Mouse (Mus musculus): ENCODE results near the gene Fam129c. TPM values are rescaled to one million over a fixed set of nuclear protein-coding genes. Genes with fewer than 3 reads are reported as not detected.
A peak's percentile ranks its signal among the peaks of the same experiment; 100 is the strongest.

Gene Fam129c
- polyA plus RNA-seq, 1 experiment = 5.4 TPM

GRCm38 (mm10) chr8:71598841-71599240 is 1.4 kb downstream of the Fam129c start:
- Histone ChIP-seq H3K4me1 (ENCODE audit: control insufficient read depth, insufficient read depth, low read length) (peaks cover 7% of the 10 kb centered on the region; the same call in 1 of the 2 replicates), H3K4me3 (replicated peaks; ENCODE audit: extremely low read depth, low read depth, low read length) (no peak overlapping the region)
- no peak for DNase-seq
- WGBS = 96% methylated on average over 5 of the region's 5 CpGs
- TF ChIP-seq CTCF (IDR thresholded peaks at IDR 0.05; ENCODE audit: insufficient read depth, low read length) (no peak), POLR2A (IDR thresholded peaks at IDR 0.05; ENCODE audit: borderline replicate concordance, extremely low read depth, low read depth, low read length) (no peak)

- Histone ChIP-seq H3K4me1 (ENCODE audit: control insufficient read depth, insufficient read depth, low read length) (peaks cover 5% of the 10 kb centered on the region; the same call in 1 of the 2 replicates), H3K4me3 (replicated peaks; ENCODE audit: extremely low read depth, low read depth, low read length) (no peak overlapping the region)
- DNase-seq = no peak
- WGBS = 7% methylated on average over 65 of the region's 65 CpGs
- TF ChIP-seq CTCF (IDR thresholded peaks at IDR 0.05; ENCODE audit: insufficient read depth, low read length) = no peak
- no peak for TF ChIP-seq POLR2A (IDR thresholded peaks at IDR 0.05; ENCODE audit: borderline replicate concordance, extremely low read depth, low read depth, low read length)
These were observed 4.7 kb downstream of the Fam129c start for GRCm38 (mm10) chr8:71601939-71602665.

DNA sequence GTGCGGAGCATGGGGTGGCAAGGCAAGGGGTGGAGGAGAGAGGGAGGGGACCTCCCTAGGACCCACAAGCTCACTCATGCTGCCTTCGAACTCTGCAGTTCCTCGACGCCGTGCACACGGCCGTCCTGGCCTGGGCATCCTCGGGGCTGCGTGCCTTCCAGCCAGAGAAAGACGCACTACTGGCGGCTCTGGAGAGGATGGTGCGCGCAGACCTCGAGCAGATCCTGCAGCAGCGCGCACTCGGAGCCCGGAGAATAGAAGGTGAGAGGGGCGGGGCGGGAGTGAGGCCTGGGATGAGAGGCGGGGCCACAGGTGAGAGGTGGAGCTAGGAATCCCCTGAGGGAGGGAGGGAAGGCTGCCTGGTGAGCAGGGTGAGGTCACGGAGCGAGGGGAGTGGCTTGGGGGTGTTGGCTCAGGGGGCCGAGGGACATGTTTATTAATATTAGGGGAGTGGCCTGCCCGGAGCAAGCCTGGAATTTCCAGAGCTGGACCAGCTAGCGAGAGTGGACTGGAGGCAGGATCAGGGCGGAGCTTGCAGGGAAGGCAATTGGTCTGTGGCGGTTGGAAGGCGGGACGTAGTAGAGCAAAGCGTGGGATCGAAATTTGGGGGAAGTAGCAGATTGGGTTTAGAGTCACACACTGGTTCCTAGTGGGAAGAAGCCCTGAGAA is 5.4 kb downstream of the Fam129c start:
- peak; percentile 85 for DNase-seq
- TF ChIP-seq POLR2A (IDR thresholded peaks at IDR 0.05; ENCODE audit: borderline replicate concordance, extremely low read depth, low read depth, low read length) = no peak
- H3K4me3 ChIP-seq (replicated peaks; ENCODE audit: extremely low read depth, low read depth, low read length) = peak overlapping the region; percentile 16
- 3% methylated on average over 32 of the region's 32 CpGs for WGBS
- H3K4me1 ChIP-seq (ENCODE audit: control insufficient read depth, insufficient read depth, low read length) = peaks cover 5% of the 10 kb centered on the region; the same call in 1 of the 2 replicates

DNA sequence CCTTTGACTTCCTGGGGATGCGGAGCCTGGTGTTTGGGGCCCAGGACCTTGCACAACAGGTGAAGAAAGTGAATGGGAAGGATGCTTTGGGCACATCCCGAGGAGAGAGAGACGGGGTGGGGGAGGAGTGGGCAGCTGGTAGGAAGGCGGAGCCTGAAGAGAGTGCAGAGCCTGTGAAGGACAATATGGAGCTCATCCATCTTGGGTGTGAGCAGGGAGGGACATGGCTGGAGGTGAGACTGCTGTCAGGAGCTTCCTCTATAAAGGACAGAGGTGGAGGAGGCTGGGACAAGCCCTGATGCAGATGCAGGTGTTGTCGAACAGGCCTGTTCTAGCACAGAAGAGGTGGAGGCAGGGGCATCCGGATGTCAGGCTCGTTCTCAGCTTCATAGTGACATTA is 6.6 kb downstream of the Fam129c start:
- peaks cover 5% of the 10 kb centered on the region; the same call in 1 of the 2 replicates for H3K4me1 ChIP-seq (ENCODE audit: control insufficient read depth, insufficient read depth, low read length)
- DNase-seq = no peak
- 81% methylated on average over 7 of the region's 7 CpGs for WGBS
- H3K4me3 ChIP-seq (replicated peaks; ENCODE audit: extremely low read depth, low read depth, low read length) = no peak overlapping the region
- TF ChIP-seq CTCF (IDR thresholded peaks at IDR 0.05; ENCODE audit: insufficient read depth, low read length) = no peak

- Histone ChIP-seq H3K4me1 (ENCODE audit: control insufficient read depth, insufficient read depth, low read length) (peaks cover 4% of the 10 kb centered on the region; the same call in 1 of the 2 replicates), H3K4me3 (replicated peaks; ENCODE audit: extremely low read depth, low read depth, low read length) (peak within 1 kb of the TSS; percentile 86)
- TF ChIP-seq POLR2A (IDR thresholded peaks at IDR 0.05; ENCODE audit: borderline replicate concordance, extremely low read depth, low read depth, low read length) (peak; percentile 58; the same call in 1 of the 2 replicates), CTCF (IDR thresholded peaks at IDR 0.05; ENCODE audit: insufficient read depth, low read length) (no peak)
- peak; percentile 91 for DNase-seq
- under 1% methylated on average over 81 of the region's 82 CpGs for WGBS
These were observed 13.6 kb downstream of the Fam129c start, which contains the start of gene Colgalt1 for GRCm38 (mm10) chr8:71610822-71611651. Colgalt1 (plus strand) TSS chr8:71610998.

DNA sequence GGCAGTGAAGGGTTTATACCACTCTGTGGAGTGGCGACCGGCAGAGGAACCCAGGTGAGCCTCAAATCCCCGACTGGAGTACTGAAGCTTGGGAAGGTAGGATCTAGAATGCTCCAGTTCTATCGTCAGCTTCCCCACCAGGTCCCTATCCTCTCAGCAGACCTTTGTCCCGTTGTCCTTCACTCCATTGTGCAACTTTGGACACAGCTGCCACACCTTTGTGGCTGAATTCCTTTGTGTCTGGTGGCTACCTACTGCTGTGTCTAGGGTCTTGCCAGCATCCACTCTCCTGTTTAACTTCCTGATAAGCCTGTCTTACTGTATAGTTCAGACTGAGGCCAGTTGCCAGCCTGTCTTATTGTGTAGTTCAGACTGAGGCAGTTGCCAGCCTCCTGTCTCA is 14.7 kb downstream of the Fam129c start:
- Histone ChIP-seq H3K4me3 (replicated peaks; ENCODE audit: extremely low read depth, low read depth, low read length) (peak overlapping the region; percentile 86), H3K4me1 (ENCODE audit: control insufficient read depth, insufficient read depth, low read length) (peaks cover 4% of the 10 kb centered on the region; the same call in 1 of the 2 replicates)
- WGBS = 20% methylated on average over 5 of the region's 5 CpGs
- TF ChIP-seq CTCF (IDR thresholded peaks at IDR 0.05; ENCODE audit: insufficient read depth, low read length) (no peak), POLR2A (IDR thresholded peaks at IDR 0.05; ENCODE audit: borderline replicate concordance, extremely low read depth, low read depth, low read length) (no peak)
- no peak for DNase-seq

DNA sequence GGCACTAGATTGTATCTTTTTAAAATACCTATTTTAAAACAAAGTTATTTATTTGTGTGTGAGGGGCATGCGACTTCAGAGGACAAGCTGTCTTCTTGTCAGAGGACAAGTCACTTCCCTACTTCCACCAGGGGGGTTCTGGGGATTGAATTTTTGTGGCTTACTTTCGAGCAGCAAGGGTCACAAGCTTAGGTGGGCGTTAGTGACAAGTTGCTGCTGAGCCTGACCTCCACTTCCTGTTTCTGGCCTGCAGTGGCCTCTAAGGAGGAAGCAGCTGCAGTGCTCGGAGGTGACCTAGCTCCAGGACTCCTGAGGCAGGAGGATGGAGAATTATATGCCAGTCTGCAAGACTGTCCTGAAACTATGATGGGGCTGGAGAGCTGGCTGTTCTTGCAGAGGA is 16.0 kb downstream of the Fam129c start:
- Histone ChIP-seq H3K4me3 (replicated peaks; ENCODE audit: extremely low read depth, low read depth, low read length) (no peak overlapping the region), H3K4me1 (ENCODE audit: control insufficient read depth, insufficient read depth, low read length) (peaks cover 4% of the 10 kb centered on the region; the same call in 1 of the 2 replicates)
- 26% methylated on average over 4 of the region's 4 CpGs for WGBS
- DNase-seq = no peak
- TF ChIP-seq POLR2A (IDR thresholded peaks at IDR 0.05; ENCODE audit: borderline replicate concordance, extremely low read depth, low read depth, low read length) (no peak), CTCF (IDR thresholded peaks at IDR 0.05; ENCODE audit: insufficient read depth, low read length) (no peak)

GRCm38 (mm10) chr8:71619786-71620185 is 22.3 kb downstream of the Fam129c start:
- 98% methylated on average over 2 of the region's 2 CpGs for WGBS
- no peak overlapping the region for H3K4me3 ChIP-seq (replicated peaks; ENCODE audit: extremely low read depth, low read depth, low read length)

GRCm38 (mm10) chr8:71625088-71625487 is 27.6 kb downstream of the Fam129c start:
- H3K4me1 ChIP-seq (ENCODE audit: control insufficient read depth, insufficient read depth, low read length) = peaks cover 14% of the 10 kb centered on the region
- WGBS = 80% methylated on average over 1 of the region's 1 CpGs
- TF ChIP-seq CTCF (IDR thresholded peaks at IDR 0.05; ENCODE audit: insufficient read depth, low read length) = no peak
- TF ChIP-seq POLR2A (IDR thresholded peaks at IDR 0.05; ENCODE audit: borderline replicate concordance, extremely low read depth, low read depth, low read length) = no peak
- H3K4me3 ChIP-seq (replicated peaks; ENCODE audit: extremely low read depth, low read depth, low read length) = no peak overlapping the region
- no peak for DNase-seq

More at GRCm38 (mm10) chr8:71619786-71620185, 22.3 kb downstream of the Fam129c start:
- DNase-seq = no peak
- no peaks in the 10 kb centered on the region for H3K4me1 ChIP-seq (ENCODE audit: control insufficient read depth, insufficient read depth, low read length)
- no peak for TF ChIP-seq CTCF (IDR thresholded peaks at IDR 0.05; ENCODE audit: insufficient read depth, low read length)
- TF ChIP-seq POLR2A (IDR thresholded peaks at IDR 0.05; ENCODE audit: borderline replicate concordance, extremely low read depth, low read depth, low read length) = no peak

Measured in lung, adult 2 months (tissue).